Mouse (Mus musculus): ENCODE results near the gene Tmem132d. TPM values are rescaled to one million over a fixed set of nuclear protein-coding genes. Genes with fewer than 3 reads are reported as not detected.

Tmem132d gene
- polyA plus RNA-seq, 1 experiment from 2014 or later, result not detected

DNA sequence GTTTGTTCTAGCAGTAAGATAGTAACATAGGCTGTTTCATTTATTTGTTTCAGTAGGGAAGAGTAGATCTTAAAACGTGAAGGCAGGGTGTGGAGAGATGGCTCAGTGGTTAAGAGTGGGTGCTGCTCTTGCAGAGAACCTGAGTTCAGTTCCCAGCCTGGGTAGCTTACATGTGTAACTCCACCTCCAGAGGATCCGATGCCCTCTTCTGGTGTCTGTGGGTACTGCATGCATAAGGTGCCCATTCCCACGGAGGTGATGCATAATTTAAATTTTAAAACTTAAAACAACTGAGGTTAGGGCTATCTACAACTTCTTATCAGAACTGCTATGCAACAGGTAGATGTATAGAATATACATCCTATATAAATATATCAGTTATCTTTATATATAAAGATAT is 40.5 kb downstream of the Tmem132d start:
- H3K36me3 ChIP-seq (ENCODE audit: control insufficient read depth, insufficient read depth, low read length), result no peaks in the 10 kb centered on the region
- no peaks in the 10 kb centered on the region for H3K4me1 ChIP-seq (replicated peaks; ENCODE audit: control insufficient read depth, insufficient read depth, low read length)
- no peak overlapping the region for H3K9ac ChIP-seq (ENCODE audit: low read depth, low read length)
- no peak overlapping the region for H3K4me2 ChIP-seq
- H3K9me3 ChIP-seq (ENCODE audit: control insufficient read depth, low read length), result peaks cover 12% of the 10 kb centered on the region
- H3K27me3 ChIP-seq (replicated peaks; ENCODE audit: control insufficient read depth, insufficient read depth, low read length), result no peaks in the 10 kb centered on the region
- no peak overlapping the region for H3K27ac ChIP-seq (ENCODE audit: low read depth, low read length)
- H3K4me3 ChIP-seq (ENCODE audit: low read depth, low read length), result no peak overlapping the region
- DNase-seq (ENCODE audit: low spot score) (no peak), ATAC-seq (replicated peaks; ENCODE audit: low FRiP score) (no peak)
- 71% methylated on average over 3 of the region's 3 CpGs for WGBS

DNA sequence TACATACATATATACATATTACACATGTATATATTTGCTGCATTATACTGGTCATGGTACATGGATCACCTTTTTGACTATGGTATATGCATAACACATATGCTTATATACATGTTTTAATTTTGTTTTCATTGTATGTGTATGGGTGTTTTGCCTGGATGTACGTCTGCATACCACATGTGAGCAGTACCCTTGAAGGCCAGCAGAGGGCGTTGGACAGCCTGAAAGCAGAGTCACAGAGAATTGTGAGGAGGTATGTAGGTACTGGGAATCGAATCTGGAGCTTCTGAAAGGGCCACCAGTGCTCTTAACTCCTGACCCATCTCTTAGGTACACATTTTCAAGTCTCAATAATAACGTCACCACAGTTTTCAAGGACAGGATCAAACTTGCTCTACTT is 43.2 kb downstream of the Tmem132d start:
- H3K36me3 ChIP-seq (ENCODE audit: control insufficient read depth, insufficient read depth, low read length), result no peaks in the 10 kb centered on the region
- H3K27me3 ChIP-seq (replicated peaks; ENCODE audit: control insufficient read depth, insufficient read depth, low read length), result no peaks in the 10 kb centered on the region
- no peak overlapping the region for H3K4me2 ChIP-seq
- H3K4me3 ChIP-seq (ENCODE audit: low read depth, low read length), result no peak overlapping the region
- peaks cover 8% of the 10 kb centered on the region for H3K9me3 ChIP-seq (ENCODE audit: control insufficient read depth, low read length)
- H3K27ac ChIP-seq (ENCODE audit: low read depth, low read length), result no peak overlapping the region
- ATAC-seq (replicated peaks; ENCODE audit: low FRiP score) (no peak), DNase-seq (ENCODE audit: low spot score) (no peak)
- H3K4me1 ChIP-seq (replicated peaks; ENCODE audit: control insufficient read depth, insufficient read depth, low read length), result no peaks in the 10 kb centered on the region
- no peak overlapping the region for H3K9ac ChIP-seq (ENCODE audit: low read depth, low read length)
- WGBS, result 46% methylated on average over 4 of the region's 4 CpGs

DNA sequence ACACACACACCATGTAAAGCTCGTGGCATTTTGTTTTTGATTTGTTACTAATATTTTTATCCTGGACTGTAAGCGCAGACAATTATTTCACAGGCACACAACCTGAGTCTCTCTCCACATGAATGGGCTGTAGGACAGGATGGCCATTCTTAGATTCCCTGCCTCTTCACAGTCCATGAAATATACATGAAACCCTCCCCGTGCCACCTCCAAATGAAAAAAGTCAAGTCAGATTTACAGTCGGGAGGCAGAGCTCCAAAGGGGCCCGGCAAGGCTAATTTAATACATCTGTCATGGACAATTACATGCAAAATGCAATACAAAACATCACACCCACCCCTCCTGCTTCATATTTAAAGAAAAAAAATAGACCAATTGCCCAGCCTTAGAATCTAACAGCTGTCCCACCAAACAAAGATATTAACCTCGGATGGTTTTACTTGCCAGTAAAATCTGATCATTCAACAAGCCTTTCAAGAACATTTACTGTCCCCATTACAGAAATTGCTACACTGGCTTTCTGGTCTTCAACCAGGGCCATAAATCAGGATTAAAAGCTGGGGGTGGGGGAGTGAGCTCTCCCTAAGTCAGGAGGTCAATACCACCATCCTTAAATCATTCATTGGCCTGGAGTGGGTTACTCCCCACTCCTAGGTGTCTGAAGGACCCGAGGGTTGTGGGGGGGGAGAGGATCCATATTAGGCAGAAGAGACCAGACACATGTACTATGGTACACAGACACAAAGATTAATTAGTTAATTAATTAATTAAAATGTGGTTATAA is 44.3 kb downstream of the Tmem132d start:
- WGBS, result 70% methylated on average over 7 of the region's 7 CpGs
- no peak for ATAC-seq (replicated peaks; ENCODE audit: low FRiP score)
- no peak for DNase-seq (ENCODE audit: low spot score)

DNA sequence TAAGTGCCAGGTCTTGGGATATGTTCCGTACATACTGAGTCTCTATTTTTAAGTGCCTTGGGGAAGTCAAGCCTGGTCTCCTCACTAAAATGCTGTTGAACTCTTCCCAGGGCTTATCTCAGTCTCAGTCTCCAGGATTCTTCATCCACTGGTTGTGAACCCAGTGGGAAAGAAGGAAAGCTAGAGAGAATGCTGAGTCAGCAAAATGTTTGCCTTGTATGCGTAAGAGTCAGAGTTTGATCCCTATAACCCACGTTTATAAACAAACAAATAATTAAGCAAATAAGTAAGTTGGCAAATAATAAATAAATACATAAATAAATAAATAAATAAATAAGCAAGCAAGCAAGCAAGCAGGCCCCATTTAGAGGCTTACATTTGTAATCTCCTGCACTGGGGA is 63.1 kb downstream of the Tmem132d start:
- DNase-seq (ENCODE audit: low spot score) (no peak), ATAC-seq (replicated peaks; ENCODE audit: low FRiP score) (no peak)
- H3K27me3 ChIP-seq (replicated peaks; ENCODE audit: control insufficient read depth, insufficient read depth, low read length), result no peaks in the 10 kb centered on the region
- H3K4me3 ChIP-seq (ENCODE audit: low read depth, low read length), result no peak overlapping the region
- H3K4me1 ChIP-seq (replicated peaks; ENCODE audit: control insufficient read depth, insufficient read depth, low read length), result no peaks in the 10 kb centered on the region
- H3K36me3 ChIP-seq (ENCODE audit: control insufficient read depth, insufficient read depth, low read length), result no peaks in the 10 kb centered on the region
- WGBS, result 87% methylated on average over 3 of the region's 3 CpGs
- no peak overlapping the region for H3K4me2 ChIP-seq
- H3K9me3 ChIP-seq (ENCODE audit: control insufficient read depth, low read length), result 0 out of 2 replicates have a peak, but pooled peaks cover 5% of the 10 kb centered on the region
- H3K9ac ChIP-seq (ENCODE audit: low read depth, low read length), result no peak overlapping the region
- no peak overlapping the region for H3K27ac ChIP-seq (ENCODE audit: low read depth, low read length)

More for the DNA sequence above, 44.3 kb downstream of the Tmem132d start:
- no peak overlapping the region for H3K4me2 ChIP-seq
- no peak overlapping the region for H3K27ac ChIP-seq (ENCODE audit: low read depth, low read length)
- no peaks in the 10 kb centered on the region for H3K4me1 ChIP-seq (replicated peaks; ENCODE audit: control insufficient read depth, insufficient read depth, low read length)
- H3K36me3 ChIP-seq (ENCODE audit: control insufficient read depth, insufficient read depth, low read length), result no peaks in the 10 kb centered on the region
- no peak overlapping the region for H3K4me3 ChIP-seq (ENCODE audit: low read depth, low read length)
- H3K9ac ChIP-seq (ENCODE audit: low read depth, low read length), result no peak overlapping the region
- no peaks in the 10 kb centered on the region for H3K27me3 ChIP-seq (replicated peaks; ENCODE audit: control insufficient read depth, insufficient read depth, low read length)
- peaks cover 10% of the 10 kb centered on the region for H3K9me3 ChIP-seq (ENCODE audit: control insufficient read depth, low read length)

DNA sequence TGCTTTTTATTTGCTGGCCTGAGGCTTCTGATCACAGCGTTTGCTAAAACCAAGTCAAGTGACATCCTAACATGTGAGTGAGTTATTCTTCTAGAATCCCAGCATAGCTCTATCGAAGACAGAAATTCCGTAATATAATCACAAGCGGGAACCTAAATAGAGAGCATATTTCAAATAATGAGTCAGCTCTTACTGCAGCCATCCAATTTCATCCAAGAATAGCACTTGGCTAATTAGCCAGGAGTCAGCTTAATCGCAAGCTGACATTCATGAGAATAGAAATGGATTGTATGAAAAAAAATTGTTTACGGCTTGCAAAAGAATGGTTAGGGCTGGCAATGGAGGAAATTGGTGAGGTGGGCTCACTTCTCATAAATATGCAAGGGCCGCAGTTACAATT is 63.8 kb downstream of the Tmem132d start:
- no peak overlapping the region for H3K4me3 ChIP-seq (ENCODE audit: low read depth, low read length)
- H3K9ac ChIP-seq (ENCODE audit: low read depth, low read length), result no peak overlapping the region
- WGBS, result 93% methylated on average over 7 of the region's 7 CpGs
- DNase-seq (ENCODE audit: low spot score) (no peak), ATAC-seq (replicated peaks; ENCODE audit: low FRiP score) (no peak)
- 0 out of 2 replicates have a peak, but pooled peaks cover 5% of the 10 kb centered on the region for H3K9me3 ChIP-seq (ENCODE audit: control insufficient read depth, low read length)
- H3K27ac ChIP-seq (ENCODE audit: low read depth, low read length), result no peak overlapping the region
- no peaks in the 10 kb centered on the region for H3K4me1 ChIP-seq (replicated peaks; ENCODE audit: control insufficient read depth, insufficient read depth, low read length)
- no peaks in the 10 kb centered on the region for H3K36me3 ChIP-seq (ENCODE audit: control insufficient read depth, insufficient read depth, low read length)
- no peak overlapping the region for H3K4me2 ChIP-seq
- H3K27me3 ChIP-seq (replicated peaks; ENCODE audit: control insufficient read depth, insufficient read depth, low read length), result no peaks in the 10 kb centered on the region

DNA sequence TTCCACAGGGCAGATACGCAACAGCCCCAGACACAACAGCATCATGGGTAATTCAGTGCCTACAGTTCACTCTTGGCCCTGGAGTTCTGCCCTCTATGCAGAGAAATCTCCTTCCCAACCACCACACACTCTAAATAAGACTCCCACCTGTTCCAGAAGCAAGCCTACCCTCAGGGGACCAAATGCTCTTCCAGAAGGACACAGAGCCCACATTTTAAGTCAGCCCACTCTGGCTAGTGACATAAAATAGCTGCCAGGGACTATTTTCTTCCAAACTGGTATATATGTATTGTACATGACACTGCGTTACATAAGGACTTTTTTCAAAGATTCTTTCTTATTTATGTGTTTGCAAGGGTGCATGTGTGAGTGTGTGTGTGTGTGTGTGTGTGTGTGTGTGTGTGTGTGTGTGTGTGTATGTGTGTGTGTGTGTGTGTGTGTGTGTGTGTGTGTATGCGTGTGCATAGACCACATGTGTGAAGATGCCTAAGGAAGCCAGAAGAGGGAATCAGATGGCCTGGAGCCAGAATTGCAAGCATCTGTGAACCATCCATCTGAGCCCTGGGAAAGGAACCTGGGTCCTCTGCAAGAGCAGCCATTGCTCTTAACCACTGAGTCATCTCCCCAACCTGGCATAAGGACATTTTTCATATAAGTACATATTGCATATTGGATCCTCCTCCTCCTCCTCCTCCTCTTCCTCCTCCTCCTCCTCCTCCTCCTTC is 67.5 kb downstream of the Tmem132d start:
- WGBS, result 71% methylated on average over 3 of the region's 3 CpGs
- Histone ChIP-seq H3K27me3 (replicated peaks; ENCODE audit: control insufficient read depth, insufficient read depth, low read length) (no peaks in the 10 kb centered on the region), H3K9me3 (ENCODE audit: control insufficient read depth, low read length) (0 out of 2 replicates have a peak, but pooled peaks cover 3% of the 10 kb centered on the region), H3K27ac (ENCODE audit: low read depth, low read length) (no peak overlapping the region), H3K36me3 (ENCODE audit: control insufficient read depth, insufficient read depth, low read length) (no peaks in the 10 kb centered on the region), H3K4me3 (ENCODE audit: low read depth, low read length) (no peak overlapping the region), H3K9ac (ENCODE audit: low read depth, low read length) (no peak overlapping the region), H3K4me2 (no peak overlapping the region), H3K4me1 (replicated peaks; ENCODE audit: control insufficient read depth, insufficient read depth, low read length) (no peaks in the 10 kb centered on the region)
- DNase-seq (ENCODE audit: low spot score) (no peak), ATAC-seq (replicated peaks; ENCODE audit: low FRiP score) (no peak)

DNA sequence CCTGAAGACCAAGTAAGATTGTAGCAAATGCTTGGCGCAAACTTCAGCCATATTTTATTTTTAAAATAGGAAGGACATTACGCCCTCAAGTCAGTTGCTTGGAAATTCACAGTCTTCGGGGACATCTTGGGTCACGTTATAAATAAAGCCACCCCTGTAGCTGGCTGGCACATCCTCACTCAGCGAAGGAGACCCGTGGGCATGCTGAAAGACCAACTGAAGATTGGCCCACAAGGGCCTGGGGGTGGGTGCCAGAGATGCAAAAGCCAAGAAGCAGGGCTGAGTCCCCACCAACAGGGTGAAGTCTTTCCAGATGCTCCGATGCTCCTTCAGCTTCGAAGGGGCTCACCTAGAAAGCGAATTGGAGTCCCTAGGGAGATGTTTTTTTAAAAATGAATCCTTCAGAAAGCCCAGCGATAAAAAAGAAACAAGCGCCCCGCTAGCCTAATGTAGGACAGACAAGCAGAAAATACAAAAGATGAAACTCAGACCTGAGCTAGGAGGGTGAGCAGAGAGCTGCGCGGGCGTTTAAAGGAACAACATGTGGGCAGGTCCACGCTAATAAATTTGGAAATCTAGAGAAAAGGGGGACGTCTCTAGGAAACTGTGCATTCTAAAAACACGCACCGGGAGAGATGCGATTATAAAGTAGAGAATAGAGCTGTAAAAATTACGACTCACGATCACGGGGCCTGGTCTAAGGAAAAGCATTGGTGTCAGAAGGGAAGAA is 71.8 kb downstream of the Tmem132d start:
- Histone ChIP-seq H3K4me3 (ENCODE audit: low read depth, low read length) (no peak overlapping the region), H3K4me1 (replicated peaks; ENCODE audit: control insufficient read depth, insufficient read depth, low read length) (no peaks in the 10 kb centered on the region), H3K27me3 (replicated peaks; ENCODE audit: control insufficient read depth, insufficient read depth, low read length) (no peaks in the 10 kb centered on the region), H3K9ac (ENCODE audit: low read depth, low read length) (no peak overlapping the region), H3K36me3 (ENCODE audit: control insufficient read depth, insufficient read depth, low read length) (no peaks in the 10 kb centered on the region), H3K27ac (ENCODE audit: low read depth, low read length) (no peak overlapping the region), H3K4me2 (no peak overlapping the region), H3K9me3 (ENCODE audit: control insufficient read depth, low read length) (no peaks in the 10 kb centered on the region)
- 69% methylated on average over 23 of the region's 23 CpGs for WGBS
- DNase-seq (ENCODE audit: low spot score), result no peak
- ATAC-seq (replicated peaks; ENCODE audit: low FRiP score), result no peak

DNA sequence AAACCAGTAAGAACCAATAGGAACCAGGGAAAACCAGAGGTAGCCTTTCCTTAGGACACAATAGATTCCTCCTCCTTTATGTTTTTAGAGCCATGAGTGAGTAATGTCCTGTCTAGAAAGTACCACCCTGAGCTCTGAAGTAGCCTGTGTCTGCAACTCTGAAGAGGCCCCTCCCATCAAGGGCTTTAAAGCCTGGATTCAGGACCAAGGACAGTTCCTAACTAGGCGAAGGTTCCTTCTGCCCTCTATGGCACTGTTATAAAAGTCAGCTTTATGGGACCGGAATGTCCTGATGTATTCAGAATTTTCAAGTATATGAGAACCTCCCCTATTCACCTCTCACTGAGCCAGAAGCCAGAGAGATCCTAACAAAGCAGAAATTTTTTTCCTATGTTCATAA is 84.0 kb downstream of the Tmem132d start:
- H3K4me2 ChIP-seq, result no peak overlapping the region
- no peak for DNase-seq (ENCODE audit: low spot score)
- H3K27ac ChIP-seq (ENCODE audit: low read depth, low read length), result no peak overlapping the region
- ATAC-seq (replicated peaks; ENCODE audit: low FRiP score), result no peak; the same call in 1 of the 2 replicates
- no peaks in the 10 kb centered on the region for H3K27me3 ChIP-seq (replicated peaks; ENCODE audit: control insufficient read depth, insufficient read depth, low read length)
- WGBS, result 37% methylated on average over 2 of the region's 2 CpGs
- H3K4me1 ChIP-seq (replicated peaks; ENCODE audit: control insufficient read depth, insufficient read depth, low read length), result no peaks in the 10 kb centered on the region
- no peaks in the 10 kb centered on the region for H3K36me3 ChIP-seq (ENCODE audit: control insufficient read depth, insufficient read depth, low read length)
- H3K9me3 ChIP-seq (ENCODE audit: control insufficient read depth, low read length), result no peaks in the 10 kb centered on the region
- no peak overlapping the region for H3K9ac ChIP-seq (ENCODE audit: low read depth, low read length)
- no peak overlapping the region for H3K4me3 ChIP-seq (ENCODE audit: low read depth, low read length)
